Mouse (Mus musculus) spleen, adult 2 months (tissue): Measurements from ENCODE around the gene Morn3.

Source experiments
- CTCF ChIP-seq: fragments of 200-500 bp; IDR thresholded peaks from 2 replicates; pipeline ENCODE4 v1.5.1; 2011; ENCODE audit warnings: mild to moderate bottlenecking, inconsistent platforms; ENCODE audit not compliant: insufficient read depth, insufficient read length, insufficient replicate concordance; ENCODE audit errors: extremely low read depth
- POLR2A ChIP-seq: fragments of 200-500 bp; IDR thresholded peaks from 2 replicates; pipeline ENCODE4 v1.6.1; 2011; ENCODE audit warnings: low read depth, low read length, inconsistent platforms

- TF ChIP-seq POLR2A (no peak), CTCF (no peak)
These were observed 16.3 kb upstream of the Morn3 start for GRCm38 (mm10) chr5:123063141-123063540.
